Mouse (Mus musculus) intestine, postnatal 0 days (tissue): ENCODE data around the gene St5. TPM values are rescaled to one million over a fixed set of nuclear protein-coding genes. Genes with fewer than 3 reads are reported as not detected.

ENCODE experiments used
- ATAC-seq: fragments of 200-750 bp; cut with Nextera tagmentation; 2 replicates; pipeline ENCODE4 v1.8.0; 2017; ENCODE audit warnings: mild to moderate bottlenecking, moderate TSS enrichment, moderate library complexity
- H3K27ac ChIP-seq: fragments of 300-500 bp; sonication (generic); 2 replicates; pipeline ENCODE4 v1.5.1; 2014; ENCODE audit warnings: mild to moderate bottlenecking, low read depth, low read length, moderate library complexity
- H3K27me3 ChIP-seq: fragments of 300-500 bp; sonication (generic); replicated peaks from 2 replicates; pipeline ENCODE4 v1.6.1; 2014; ENCODE audit warnings: low read length, mixed read lengths; ENCODE audit not compliant: control insufficient read depth, insufficient read depth
- H3K36me3 ChIP-seq: fragments of 300-500 bp; sonication (generic); 2 replicates; pipeline ENCODE4 v1.6.1; 2014; ENCODE audit warnings: mild to moderate bottlenecking, moderate library complexity; ENCODE audit not compliant: control insufficient read depth, insufficient read depth
- H3K4me1 ChIP-seq: fragments of 300-500 bp; sonication (generic); replicated peaks from 2 replicates; pipeline ENCODE4 v1.6.1; 2014; ENCODE audit warnings: antibody characterized with exemption, low read length, mixed read lengths; ENCODE audit not compliant: control insufficient read depth, insufficient read depth
- H3K4me2 ChIP-seq: fragments of 300-500 bp; sonication (generic); replicated peaks from 2 replicates; pipeline ENCODE4 v1.6.1; 2014; ENCODE audit warnings: low read depth, mild to moderate bottlenecking, moderate library complexity
- H3K4me3 ChIP-seq: fragments of 300-500 bp; sonication (generic); 2 replicates; pipeline ENCODE4 v1.5.1; 2014; ENCODE audit warnings: low read depth, low read length
- H3K9ac ChIP-seq: fragments of 300-500 bp; sonication (generic); 2 replicates; pipeline ENCODE4 v1.6.1; 2014; ENCODE audit warnings: mild to moderate bottlenecking, low read depth, low read length
- H3K9me3 ChIP-seq: fragments of 300-500 bp; sonication (generic); 2 replicates; pipeline ENCODE4 v1.6.1; 2016; ENCODE audit warnings: mixed run types; ENCODE audit not compliant: control insufficient read depth
- CTCF ChIP-seq: sonication (generic); IDR thresholded peaks from 2 replicates; pipeline ENCODE4 v1.5.1; 2016; ENCODE audit warnings: low read depth, mild to moderate bottlenecking, control low read depth, antibody characterized with exemption, moderate library complexity
- WGBS: fragments of 180-500 bp; shearing (Covaris S2); extraction: QIAGEN DNeasy Blood & Tissue Kit; methylation state at CpG from one replicate; pipeline ENCODE4 v1.1.7; 2014; 5-methylcytosine and 5-hydroxymethylcytosine counted together
- polyA plus RNA-seq: library from polyadenylated mRNA; unstranded; fragments of >200 nt; fragmentation: Nextera tagmentation; extraction: Ambion mirVana; gene quantifications from 2 replicates; pipeline ENCODE4 v1.2.1, GENCODE M21; 2015

The St5 gene
- polyA plus RNA-seq, 1 experiment from 2014 or later, result 46.7 TPM

- Histone ChIP-seq H3K4me2 (no peak overlapping the region), H3K9ac (no peak overlapping the region; the same call in 1 of the 2 replicates), H3K9me3 (no peaks in the 10 kb centered on the region), H3K27me3 (no peaks in the 10 kb centered on the region), H3K4me1 (no peaks in the 10 kb centered on the region), H3K27ac (no peak overlapping the region), H3K4me3 (no peak overlapping the region), H3K36me3 (peaks cover 79% of the 10 kb centered on the region)
- 65% methylated on average over 6 of the region's 6 CpGs for WGBS
- no peak for ATAC-seq
- no peak for TF ChIP-seq CTCF
These were observed 179.5 kb downstream of the St5 start for GRCm38 (mm10) chr7:109523741-109524441.

GRCm38 (mm10) chr7:109523304-109523703 lies 180.1 kb downstream of the St5 start:
- no peaks in the 10 kb centered on the region for H3K27me3 ChIP-seq
- no peaks in the 10 kb centered on the region for H3K9me3 ChIP-seq
- no peak overlapping the region for H3K4me3 ChIP-seq
- no peak overlapping the region for H3K27ac ChIP-seq
- ATAC-seq, result no peak
- no peak overlapping the region for H3K4me2 ChIP-seq
- TF ChIP-seq CTCF, result no peak
- WGBS, result 64% methylated on average over 2 of the region's 2 CpGs
- H3K9ac ChIP-seq, result no peak overlapping the region; the same call in 1 of the 2 replicates
- H3K4me1 ChIP-seq, result no peaks in the 10 kb centered on the region; the same call in 1 of the 2 replicates
- peaks cover 73% of the 10 kb centered on the region for H3K36me3 ChIP-seq

GRCm38 (mm10) chr7:109522084-109522483 lies 181.3 kb downstream of the St5 start:
- WGBS, result 72% methylated on average over 5 of the region's 5 CpGs
- TF ChIP-seq CTCF, result no peak
- no peaks in the 10 kb centered on the region for H3K9me3 ChIP-seq
- no peak overlapping the region for H3K9ac ChIP-seq
- no peaks in the 10 kb centered on the region; the same call in 1 of the 2 replicates for H3K4me1 ChIP-seq
- no peak overlapping the region for H3K4me3 ChIP-seq
- H3K27me3 ChIP-seq, result no peaks in the 10 kb centered on the region
- H3K27ac ChIP-seq, result no peak overlapping the region
- no peak for ATAC-seq
- no peak overlapping the region for H3K4me2 ChIP-seq
- peaks cover 61% of the 10 kb centered on the region for H3K36me3 ChIP-seq

GRCm38 (mm10) chr7:109519936-109520335 lies 183.5 kb downstream of the St5 start:
- H3K9me3 ChIP-seq, result no peaks in the 10 kb centered on the region
- H3K27me3 ChIP-seq, result no peaks in the 10 kb centered on the region
- ATAC-seq, result no peak
- H3K36me3 ChIP-seq, result peaks cover 39% of the 10 kb centered on the region
- peak overlapping the region; percentile 90 for H3K4me2 ChIP-seq
- peak overlapping the region; percentile 86; the same call in 1 of the 2 replicates for H3K27ac ChIP-seq
- H3K4me1 ChIP-seq, result no peaks in the 10 kb centered on the region; the same call in 1 of the 2 replicates
- TF ChIP-seq CTCF, result no peak
- peak overlapping the region; percentile 97 for H3K9ac ChIP-seq
- peak overlapping the region; percentile 98 for H3K4me3 ChIP-seq
- 4% methylated on average over 10 of the region's 10 CpGs for WGBS

GRCm38 (mm10) chr7:109518838-109519696 lies 184.3 kb downstream of the St5 start, which contains the start of gene Rpl27a:
Rpl27a (plus strand) TSS chr7:109519147.
- peak within 1 kb of the TSS; percentile 90 for H3K4me2 ChIP-seq
- no peaks in the 10 kb centered on the region for H3K27me3 ChIP-seq
- no peaks in the 10 kb centered on the region; the same call in 1 of the 2 replicates for H3K4me1 ChIP-seq
- no peaks in the 10 kb centered on the region for H3K9me3 ChIP-seq
- under 1% methylated on average over 62 of the region's 72 CpGs for WGBS
- peaks cover 31% of the 10 kb centered on the region for H3K36me3 ChIP-seq
- no peak; the same call in 1 of the 2 replicates for TF ChIP-seq CTCF
- peak; percentile 95 for ATAC-seq
- peak within 1 kb of the TSS; percentile 98 for H3K4me3 ChIP-seq
- peak within 1 kb of the TSS; percentile 86 for H3K27ac ChIP-seq
- peak within 1 kb of the TSS; percentile 97 for H3K9ac ChIP-seq

GRCm38 (mm10) chr7:109518036-109518681 lies 185.2 kb downstream of the St5 start:
- TF ChIP-seq CTCF, result no peak
- Histone ChIP-seq H3K4me2 (peak overlapping the region; percentile 65), H3K9ac (peak overlapping the region; percentile 47), H3K4me3 (peak overlapping the region; percentile 98), H3K36me3 (peaks cover 22% of the 10 kb centered on the region), H3K27me3 (no peaks in the 10 kb centered on the region), H3K9me3 (no peaks in the 10 kb centered on the region), H3K4me1 (no peaks in the 10 kb centered on the region; the same call in 1 of the 2 replicates), H3K27ac (peak overlapping the region; percentile 86)
- WGBS, result 11% methylated on average over 10 of the region's 10 CpGs
- no peak for ATAC-seq
